Mouse (Mus musculus): ENCODE results near the gene Rab9. TPM values are rescaled to one million over a fixed set of nuclear protein-coding genes. Genes with fewer than 3 reads are reported as not detected.
A peak's percentile ranks its signal among the peaks of the same experiment; 100 is the strongest.

The Rab9 gene
- polyA plus RNA-seq, 1 experiment from 2014 or later, result 53.9 TPM

GRCm38 (mm10) chrX:166511107-166511506, 31.4 kb upstream of the Rab9 start:
- no peak overlapping the region for H3K4me3 ChIP-seq (replicated peaks; ENCODE audit: low read depth, low read length)
- H3K9me3 ChIP-seq (ENCODE audit: control insufficient read depth, low read length), result no peaks in the 10 kb centered on the region
- DNase-seq (no peak), ATAC-seq (ENCODE audit: low FRiP score, low TSS enrichment) (no peak)
- no peak overlapping the region for H3K9ac ChIP-seq (replicated peaks; ENCODE audit: low read length)
- H3K4me2 ChIP-seq (ENCODE audit: low read length), result no peak overlapping the region
- H3K27me3 ChIP-seq (ENCODE audit: control insufficient read depth, insufficient read depth, low read length), result no peaks in the 10 kb centered on the region
- peaks cover 7% of the 10 kb centered on the region; the same call in 1 of the 2 replicates for H3K4me1 ChIP-seq (ENCODE audit: control insufficient read depth, insufficient read depth, low read length)
- no peak overlapping the region for H3K27ac ChIP-seq (replicated peaks; ENCODE audit: low read depth, low read length)
- no peaks in the 10 kb centered on the region for H3K36me3 ChIP-seq (ENCODE audit: control insufficient read depth, insufficient read depth, low read length)

- H3K9me3 ChIP-seq (ENCODE audit: control insufficient read depth, low read length), result no peaks in the 10 kb centered on the region
- H3K4me2 ChIP-seq (ENCODE audit: low read length), result peak overlapping the region; percentile 55
- peak overlapping the region; percentile 52 for H3K4me3 ChIP-seq (replicated peaks; ENCODE audit: low read depth, low read length)
- 23% methylated on average over 64 of the region's 65 CpGs for WGBS
- peak overlapping the region; percentile 98 for H3K27ac ChIP-seq (replicated peaks; ENCODE audit: low read depth, low read length)
- peak overlapping the region; percentile 74 for H3K9ac ChIP-seq (replicated peaks; ENCODE audit: low read length)
- H3K36me3 ChIP-seq (ENCODE audit: control insufficient read depth, insufficient read depth, low read length), result no peaks in the 10 kb centered on the region
- H3K27me3 ChIP-seq (ENCODE audit: control insufficient read depth, insufficient read depth, low read length), result no peaks in the 10 kb centered on the region
- peak; percentile 96 for DNase-seq
- H3K4me1 ChIP-seq (ENCODE audit: control insufficient read depth, insufficient read depth, low read length), result peaks cover 7% of the 10 kb centered on the region; the same call in 1 of the 2 replicates
- ATAC-seq (ENCODE audit: low FRiP score, low TSS enrichment), result peak; percentile 99
Measured at GRCm38 (mm10) chrX:166509761-166510738, 30.4 kb upstream of the Rab9 start.

- Histone ChIP-seq H3K4me2 (ENCODE audit: low read length) (no peak overlapping the region), H3K9me3 (ENCODE audit: control insufficient read depth, low read length) (no peaks in the 10 kb centered on the region), H3K9ac (replicated peaks; ENCODE audit: low read length) (no peak overlapping the region), H3K4me1 (ENCODE audit: control insufficient read depth, insufficient read depth, low read length) (peaks cover 5% of the 10 kb centered on the region; the same call in 1 of the 2 replicates), H3K27ac (replicated peaks; ENCODE audit: low read depth, low read length) (no peak overlapping the region), H3K36me3 (ENCODE audit: control insufficient read depth, insufficient read depth, low read length) (no peaks in the 10 kb centered on the region), H3K27me3 (ENCODE audit: control insufficient read depth, insufficient read depth, low read length) (no peaks in the 10 kb centered on the region), H3K4me3 (replicated peaks; ENCODE audit: low read depth, low read length) (no peak overlapping the region)
- no peak for DNase-seq
- WGBS, result 55% methylated on average over 2 of the region's 2 CpGs
- ATAC-seq (ENCODE audit: low FRiP score, low TSS enrichment), result no peak
Measured at GRCm38 (mm10) chrX:166504421-166504820, 24.8 kb upstream of the Rab9 start.

- H3K9me3 ChIP-seq (ENCODE audit: control insufficient read depth, low read length), result no peaks in the 10 kb centered on the region
- H3K4me1 ChIP-seq (ENCODE audit: control insufficient read depth, insufficient read depth, low read length), result no peaks in the 10 kb centered on the region
- ATAC-seq (ENCODE audit: low FRiP score, low TSS enrichment) (no peak), DNase-seq (no peak)
- H3K9ac ChIP-seq (replicated peaks; ENCODE audit: low read length), result no peak overlapping the region
- 74% methylated on average over 1 of the region's 1 CpGs for WGBS
- no peak overlapping the region for H3K27ac ChIP-seq (replicated peaks; ENCODE audit: low read depth, low read length)
- no peaks in the 10 kb centered on the region for H3K36me3 ChIP-seq (ENCODE audit: control insufficient read depth, insufficient read depth, low read length)
- H3K27me3 ChIP-seq (ENCODE audit: control insufficient read depth, insufficient read depth, low read length), result no peaks in the 10 kb centered on the region
- H3K4me2 ChIP-seq (ENCODE audit: low read length), result no peak overlapping the region
- no peak overlapping the region for H3K4me3 ChIP-seq (replicated peaks; ENCODE audit: low read depth, low read length)
Measured at GRCm38 (mm10) chrX:166499496-166500190, 20.0 kb upstream of the Rab9 start.

- WGBS, result 53% methylated on average over 4 of the region's 4 CpGs
- Histone ChIP-seq H3K27me3 (ENCODE audit: control insufficient read depth, insufficient read depth, low read length) (no peaks in the 10 kb centered on the region), H3K4me1 (ENCODE audit: control insufficient read depth, insufficient read depth, low read length) (no peaks in the 10 kb centered on the region), H3K4me2 (ENCODE audit: low read length) (no peak overlapping the region), H3K27ac (replicated peaks; ENCODE audit: low read depth, low read length) (no peak overlapping the region), H3K4me3 (replicated peaks; ENCODE audit: low read depth, low read length) (no peak overlapping the region), H3K9me3 (ENCODE audit: control insufficient read depth, low read length) (no peaks in the 10 kb centered on the region), H3K36me3 (ENCODE audit: control insufficient read depth, insufficient read depth, low read length) (no peaks in the 10 kb centered on the region), H3K9ac (replicated peaks; ENCODE audit: low read length) (no peak overlapping the region)
- DNase-seq (peak; percentile 10), ATAC-seq (ENCODE audit: low FRiP score, low TSS enrichment) (no peak)
Measured at GRCm38 (mm10) chrX:166497771-166498170, 18.1 kb upstream of the Rab9 start.

GRCm38 (mm10) chrX:166495052-166495451, 15.4 kb upstream of the Rab9 start:
- H3K36me3 ChIP-seq (ENCODE audit: control insufficient read depth, insufficient read depth, low read length), result no peaks in the 10 kb centered on the region
- 97% methylated on average over 2 of the region's 2 CpGs for WGBS
- no peak overlapping the region for H3K4me3 ChIP-seq (replicated peaks; ENCODE audit: low read depth, low read length)
- no peaks in the 10 kb centered on the region for H3K27me3 ChIP-seq (ENCODE audit: control insufficient read depth, insufficient read depth, low read length)
- H3K9me3 ChIP-seq (ENCODE audit: control insufficient read depth, low read length), result no peaks in the 10 kb centered on the region
- H3K9ac ChIP-seq (replicated peaks; ENCODE audit: low read length), result no peak overlapping the region
- H3K4me1 ChIP-seq (ENCODE audit: control insufficient read depth, insufficient read depth, low read length), result no peaks in the 10 kb centered on the region
- DNase-seq (no peak), ATAC-seq (ENCODE audit: low FRiP score, low TSS enrichment) (no peak)
- no peak overlapping the region for H3K27ac ChIP-seq (replicated peaks; ENCODE audit: low read depth, low read length)
- no peak overlapping the region for H3K4me2 ChIP-seq (ENCODE audit: low read length)

- peak; percentile 41; the same call in 1 of the 2 replicates for ATAC-seq (ENCODE audit: low FRiP score, low TSS enrichment)
- H3K36me3 ChIP-seq (ENCODE audit: control insufficient read depth, insufficient read depth, low read length), result no peaks in the 10 kb centered on the region; the same call in 1 of the 2 replicates
- 21% methylated on average over 28 of the region's 28 CpGs for WGBS
- H3K4me1 ChIP-seq (ENCODE audit: control insufficient read depth, insufficient read depth, low read length), result peaks cover 7% of the 10 kb centered on the region
- no peak for DNase-seq
- peak overlapping the region; percentile 57 for H3K4me3 ChIP-seq (replicated peaks; ENCODE audit: low read depth, low read length)
- no peaks in the 10 kb centered on the region for H3K27me3 ChIP-seq (ENCODE audit: control insufficient read depth, insufficient read depth, low read length)
- peak overlapping the region; percentile 68 for H3K9ac ChIP-seq (replicated peaks; ENCODE audit: low read length)
- peak overlapping the region; percentile 70 for H3K27ac ChIP-seq (replicated peaks; ENCODE audit: low read depth, low read length)
- peak overlapping the region; percentile 59 for H3K4me2 ChIP-seq (ENCODE audit: low read length)
- H3K9me3 ChIP-seq (ENCODE audit: control insufficient read depth, low read length), result no peaks in the 10 kb centered on the region
Measured at GRCm38 (mm10) chrX:166478631-166479364, 869 bp downstream of the Rab9 start.

GRCm38 (mm10) chrX:166477393-166477792, 2.3 kb downstream of the Rab9 start:
- Histone ChIP-seq H3K9me3 (ENCODE audit: control insufficient read depth, low read length) (no peaks in the 10 kb centered on the region), H3K9ac (replicated peaks; ENCODE audit: low read length) (no peak overlapping the region), H3K27me3 (ENCODE audit: control insufficient read depth, insufficient read depth, low read length) (no peaks in the 10 kb centered on the region), H3K4me1 (ENCODE audit: control insufficient read depth, insufficient read depth, low read length) (peaks cover 7% of the 10 kb centered on the region), H3K4me2 (ENCODE audit: low read length) (peak overlapping the region; percentile 59), H3K4me3 (replicated peaks; ENCODE audit: low read depth, low read length) (no peak overlapping the region), H3K36me3 (ENCODE audit: control insufficient read depth, insufficient read depth, low read length) (no peaks in the 10 kb centered on the region; the same call in 1 of the 2 replicates), H3K27ac (replicated peaks; ENCODE audit: low read depth, low read length) (no peak overlapping the region)
- 77% methylated on average over 6 of the region's 6 CpGs for WGBS
- ATAC-seq (ENCODE audit: low FRiP score, low TSS enrichment), result no peak
- DNase-seq, result no peak
